Mouse (Mus musculus) kidney, adult 2 months (tissue): ENCODE data around the gene Pqlc2. TPM values are rescaled to one million over a fixed set of nuclear protein-coding genes. Genes with fewer than 3 reads are reported as not detected.

ENCODE experiments used
- DNase-seq: peaks from one replicate; pipeline ENCODE4 v3.0.0; 2021
- H3K27ac ChIP-seq: fragments of 200-500 bp; 2 replicates; pipeline ENCODE4 v1.5.1; 2012; ENCODE audit warnings: low read depth, low read length, control low read depth, inconsistent platforms; ENCODE audit not compliant: insufficient read depth
- H3K27me3 ChIP-seq: fragments of 200-500 bp; replicated peaks from 2 replicates; pipeline ENCODE4 v1.6.1; 2012; ENCODE audit warnings: mild to moderate bottlenecking, moderate library complexity, low read length, inconsistent platforms; ENCODE audit not compliant: control insufficient read depth, insufficient read depth
- H3K36me3 ChIP-seq: fragments of 200-500 bp; 2 replicates; pipeline ENCODE4 v1.6.1; 2012; ENCODE audit warnings: mild to moderate bottlenecking, moderate library complexity, low read length, inconsistent platforms; ENCODE audit not compliant: control insufficient read depth, insufficient read depth
- H3K4me1 ChIP-seq: fragments of 200-500 bp; 2 replicates; pipeline ENCODE4 v1.6.1; 2011; ENCODE audit warnings: low read length; ENCODE audit not compliant: control insufficient read depth, insufficient read depth
- H3K4me3 ChIP-seq: fragments of 200-500 bp; 2 replicates; pipeline ENCODE4 v1.5.1; 2011; ENCODE audit warnings: mild to moderate bottlenecking, low read depth, low read length, control low read depth; ENCODE audit not compliant: insufficient read depth
- CTCF ChIP-seq: fragments of 200-500 bp; conservative IDR thresholded peaks from 2 replicates; pipeline ENCODE4 v1.5.1; 2011; ENCODE audit warnings: low read depth, mild to moderate bottlenecking, control low read depth, low read length, moderate library complexity, mixed read lengths; ENCODE audit not compliant: insufficient read depth, insufficient read length
- POLR2A ChIP-seq: fragments of 200-500 bp; IDR thresholded peaks from one replicate; pipeline ENCODE4 v1.6.1; 2011; ENCODE audit warnings: low read depth, low read length, control low read depth
- WGBS: fragments of 180-500 bp; shearing (Covaris S2); methylation state at CpG from one replicate; pipeline ENCODE4 v1.1.7; 2018; 5-methylcytosine and 5-hydroxymethylcytosine counted together
- polyA plus RNA-seq: library from polyadenylated mRNA; depleted of rRNA; stranded (reverse); fragments of >200 nt; gene quantifications from 2 replicates; pipeline ENCODE4 v1.2.3, GENCODE M21; 2012; rRNA removed

The Pqlc2 gene
- polyA plus RNA-seq, 1 experiment: 63.3 TPM

DNA sequence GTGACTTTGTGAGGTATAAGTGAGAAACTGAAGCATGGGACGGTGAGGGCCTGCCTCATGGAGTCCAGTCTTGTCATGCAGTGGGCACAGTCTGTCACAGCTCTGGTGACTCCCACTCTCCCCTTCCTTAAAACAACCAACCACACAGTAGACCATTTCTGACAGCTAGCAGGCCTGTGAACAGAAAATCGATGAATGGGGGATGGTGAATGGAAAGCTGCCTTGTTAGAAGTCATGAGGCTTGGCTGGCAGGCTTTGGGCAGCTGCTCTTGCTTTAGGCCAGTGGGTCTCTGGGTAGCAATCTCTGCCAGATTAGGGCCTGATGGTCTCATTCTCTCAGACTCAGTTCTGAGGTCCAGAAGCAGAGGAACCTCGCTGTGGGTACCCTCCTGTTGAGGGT, 66.3 kb downstream of the Pqlc2 start:
- Histone ChIP-seq H3K27ac (no peak overlapping the region), H3K4me1 (peaks cover 22% of the 10 kb centered on the region), H3K4me3 (no peak overlapping the region), H3K36me3 (peaks cover 1% of the 10 kb centered on the region), H3K27me3 (no peaks in the 10 kb centered on the region)
- no peak for DNase-seq
- no peak for TF ChIP-seq POLR2A
- TF ChIP-seq CTCF: no peak
- 77% methylated on average over 3 of the region's 3 CpGs for WGBS

Other genes starting within 250 kb of the Pqlc2 start
- not detected in 2 replicates for gene Htr6, start 235.1 kb downstream of the Pqlc2 start, polyA plus RNA-seq
- gene Nbl1, start 217.7 kb downstream of the Pqlc2 start, polyA plus RNA-seq: 35.7 and 42.9 TPM in 2 replicates
- 100 and 157 TPM in 2 replicates for gene Minos1, start 179.6 kb downstream of the Pqlc2 start, polyA plus RNA-seq
- gene Capzb, start 117.8 kb downstream of the Pqlc2 start, polyA plus RNA-seq: 102 and 134 TPM in 2 replicates
- gene Akr7a5, start within 50 bp of the Pqlc2 start, polyA plus RNA-seq: 245 and 280 TPM in 2 replicates
- 16.3 and 21.2 TPM in 2 replicates for gene Mrto4, start 41.9 kb upstream of the Pqlc2 start, polyA plus RNA-seq
- gene Emc1, start 41.9 kb upstream of the Pqlc2 start, polyA plus RNA-seq: 29.2 and 31.4 TPM in 2 replicates
- 129 and 168 TPM in 2 replicates for gene Ubr4, start 41.9 kb upstream of the Pqlc2 start, polyA plus RNA-seq
- gene Iffo2, start 219.8 kb upstream of the Pqlc2 start, polyA plus RNA-seq: 3.4 and 3.6 TPM in 2 replicates